Comparison of ENCODE assay signal across 8 mouse cellular contexts in the genomic region with DNA sequence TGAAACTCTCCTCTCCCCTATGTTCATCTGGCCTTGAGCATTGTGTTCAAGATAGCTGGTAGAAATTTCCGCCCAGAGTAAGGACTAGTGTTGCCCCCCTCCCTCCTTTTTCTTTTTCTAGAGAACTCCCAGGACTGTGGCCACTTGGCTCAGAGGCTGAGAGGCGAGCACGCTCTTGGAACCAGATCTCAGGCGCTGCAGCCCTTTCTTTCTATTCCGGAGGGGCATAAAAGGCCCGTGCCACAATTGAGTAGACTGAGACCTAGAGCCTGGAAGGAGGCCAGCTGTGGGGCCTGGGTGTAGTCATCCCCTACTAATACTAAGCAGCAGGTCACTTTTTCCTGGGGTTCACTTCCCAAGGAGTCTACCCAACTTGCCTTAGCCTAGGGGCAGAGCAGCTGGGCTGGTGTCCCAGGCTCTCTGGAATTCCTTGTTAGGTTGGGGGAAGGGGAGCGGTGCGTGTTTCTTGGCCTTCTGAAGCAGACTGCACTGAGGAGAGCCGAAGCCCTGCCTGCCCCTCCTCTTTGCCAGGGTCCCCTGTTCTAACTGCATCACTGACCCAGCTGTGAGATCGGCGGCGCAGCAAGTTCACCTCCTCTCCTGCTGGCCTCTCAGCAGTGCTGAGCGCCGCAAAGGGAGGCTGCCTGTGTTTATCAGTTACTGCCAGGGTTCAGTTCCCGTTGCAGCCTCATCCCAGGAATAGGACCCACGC. TPM values are rescaled to one million over a fixed set of nuclear protein-coding genes. Genes with fewer than 3 reads are reported as not detected.
DNase-seq lines count a peak whose midpoint lies in the region; ATAC-seq and TF ChIP-seq lines count a peak whose summit lies in the region.

No protein-coding gene starts in this region.

- H3K4me1 ChIP-seq in cerebellum, adult 2 months (ENCODE audit: control insufficient read depth, insufficient read depth, low read length), result peaks cover 22% of the 10 kb centered on the region
- peaks cover 64% of the 10 kb centered on the region for H3K4me1 ChIP-seq in intestine, embryonic 14.5 days (replicated peaks; ENCODE audit: control insufficient read depth, insufficient read depth, low read length)
- H3K4me1 ChIP-seq in midbrain, embryonic 15.5 days, result peaks cover 59% of the 10 kb centered on the region

- H3K4me3 ChIP-seq in cerebellum, adult 2 months (replicated peaks; ENCODE audit: insufficient read depth, low read depth, low read length), result peak overlapping the region; percentile 83
- peak overlapping the region; percentile 95 for H3K4me3 ChIP-seq in intestine, embryonic 14.5 days (ENCODE audit: low read depth, low read length)
- peak overlapping the region; percentile 95 for H3K4me3 ChIP-seq in midbrain, embryonic 15.5 days

- peak overlapping the region; percentile 100 for H3K27ac ChIP-seq in cerebellum, adult 2 months (ENCODE audit: insufficient read depth, low read length)
- peak overlapping the region; percentile 100 for H3K27ac ChIP-seq in intestine, embryonic 14.5 days (ENCODE audit: low read depth)
- H3K27ac ChIP-seq in midbrain, embryonic 15.5 days, result peak overlapping the region; percentile 98

- peak overlapping the region; percentile 97 for H3K9ac ChIP-seq in intestine, embryonic 14.5 days (ENCODE audit: low read length)
- H3K9ac ChIP-seq in midbrain, embryonic 15.5 days, result peak overlapping the region; percentile 70

- H3K4me2 ChIP-seq in intestine, embryonic 14.5 days (ENCODE audit: low read length), result peak overlapping the region; percentile 95
- peak overlapping the region; percentile 86 for H3K4me2 ChIP-seq in midbrain, embryonic 15.5 days

- 2% methylated on average over 16 of the region's 16 CpGs for WGBS in cerebellum, adult 2 months
- 1% methylated on average over 16 of the region's 16 CpGs for WGBS in intestine, embryonic 14.5 days
- WGBS in midbrain, embryonic 15.5 days, result 1% methylated on average over 16 of the region's 16 CpGs

- TF ChIP-seq CTCF in cerebellum, adult 2 months (IDR thresholded peaks at IDR 0.05; ENCODE audit: borderline replicate concordance, insufficient read depth, low read depth, low read length), result no peak

- no peak for ATAC-seq in intestine, embryonic 14.5 days (replicated peaks; ENCODE audit: low FRiP score, low TSS enrichment, low read depth)
- peak; percentile 8 for ATAC-seq in midbrain, embryonic 15.5 days (replicated peaks)
- no peak for ATAC-seq in CD4-positive, CD25-positive, alpha-beta regulatory T cell, adult 4 months

- peak; percentile 96 for DNase-seq in heart, adult 11 months
- no peak for DNase-seq in heart, postnatal 25 days (ENCODE audit: low spot score)
- DNase-seq in cerebellum, adult 2 months, result peak; percentile 69 to 73
- peak; percentile 60 for DNase-seq in frontal cortex, postnatal 10 days (ENCODE audit: low spot score in 2 of 2)
- DNase-seq in intestine, embryonic 14.5 days (ENCODE audit: low spot score), result no peak
- peak; percentile 54 to 58 for DNase-seq in left cerebral cortex, postnatal 25 days (ENCODE audit: low spot score in 2 of 2)

- H3K27me3 ChIP-seq in cerebellum, adult 2 months (ENCODE audit: control insufficient read depth, insufficient read depth, low read length), result no peaks in the 10 kb centered on the region
- no peaks in the 10 kb centered on the region for H3K27me3 ChIP-seq in intestine, embryonic 14.5 days (replicated peaks; ENCODE audit: control insufficient read depth, insufficient read depth, low read length)
- H3K27me3 ChIP-seq in midbrain, embryonic 15.5 days (replicated peaks), result 0 out of 2 replicates have a peak, but pooled peaks cover under 1% of the 10 kb centered on the region

- peaks cover 9% of the 10 kb centered on the region; the same call in 1 of the 2 replicates for H3K36me3 ChIP-seq in intestine, embryonic 14.5 days (ENCODE audit: control insufficient read depth, insufficient read depth, low read length)
- H3K36me3 ChIP-seq in midbrain, embryonic 15.5 days (replicated peaks), result no peaks in the 10 kb centered on the region

- H3K9me3 ChIP-seq in intestine, embryonic 14.5 days (ENCODE audit: control insufficient read depth, low read length), result no peaks in the 10 kb centered on the region
- H3K9me3 ChIP-seq in midbrain, embryonic 15.5 days, result no peaks in the 10 kb centered on the region

- no peak for TF ChIP-seq POLR2A in cerebellum, adult 2 months (IDR thresholded peaks at IDR 0.05; ENCODE audit: borderline replicate concordance, insufficient read depth, low read length)

- intact Hi-C loops in heart, postnatal 25 days (cut with DNase I), result no loop called here
- intact Hi-C loops in left cerebral cortex, postnatal 25 days (cut with DNase I), result no loop called here

RNA-seq across cellular contexts. Expression of a gene that starts 1.9 kb away (rescaled TPM):
- total RNA-seq in heart, postnatal 25 days (2021), result 100 to 1,000 TPM; 104 to 110 TPM
- 96.2 and 101 TPM in 2 replicates for polyA plus RNA-seq in cerebellum, adult 2 months (2012; rRNA removed)
- 99.2 and 101 TPM in 2 replicates for polyA plus RNA-seq in intestine, embryonic 14.5 days (2014; fragmentation: Nextera tagmentation; extraction: Ambion mirVana)
- total RNA-seq in left cerebral cortex, postnatal 25 days (2021), result 10 to 100 TPM; 69.2 to 80.7 TPM
- polyA plus RNA-seq in midbrain, embryonic 15.5 days (2015; fragmentation: Nextera tagmentation; extraction: Ambion mirVana), result 16.5 and 18.6 TPM in 2 replicates
- 10 to 100 TPM; 35.4 to 37.8 TPM for polyA plus RNA-seq in CD4-positive, CD25-positive, alpha-beta regulatory T cell, adult 4 months (2017; shearing (Covaris generic))

RNA-seq across cellular contexts. Expression of a gene that starts 20.1 kb away (rescaled TPM):
- under 1 TPM; 0.14 to 0.39 TPM for total RNA-seq in heart, postnatal 25 days (2021)
- polyA plus RNA-seq in cerebellum, adult 2 months (2012; rRNA removed), result 0.33 and 0.54 TPM in 2 replicates
- polyA plus RNA-seq in intestine, embryonic 14.5 days (2014; fragmentation: Nextera tagmentation; extraction: Ambion mirVana), result 0.22 TPM in 2 replicates
- under 1 TPM in 1 of 2 experiments, not detected in 1; 0.25 TPM for total RNA-seq in left cerebral cortex, postnatal 25 days (2021)
- polyA plus RNA-seq in midbrain, embryonic 15.5 days (2015; fragmentation: Nextera tagmentation; extraction: Ambion mirVana), result 2.2 and 3.2 TPM in 2 replicates
- under 1 TPM; 0.11 to 0.20 TPM for polyA plus RNA-seq in CD4-positive, CD25-positive, alpha-beta regulatory T cell, adult 4 months (2017; shearing (Covaris generic))

RNA-seq across cellular contexts. Expression of a gene that starts 50.3 kb away (rescaled TPM):
- total RNA-seq in heart, postnatal 25 days (2021), result 10 to 100 TPM; 66.1 to 67.4 TPM
- polyA plus RNA-seq in cerebellum, adult 2 months (2012; rRNA removed), result 45.2 and 45.4 TPM in 2 replicates
- polyA plus RNA-seq in intestine, embryonic 14.5 days (2014; fragmentation: Nextera tagmentation; extraction: Ambion mirVana), result 86.1 and 86.3 TPM in 2 replicates
- total RNA-seq in left cerebral cortex, postnatal 25 days (2021), result 10 to 100 TPM; 30.1 to 37.1 TPM
- 57.3 and 62.7 TPM in 2 replicates for polyA plus RNA-seq in midbrain, embryonic 15.5 days (2015; fragmentation: Nextera tagmentation; extraction: Ambion mirVana)
- 10 to 100 TPM; 38.2 to 54.1 TPM for polyA plus RNA-seq in CD4-positive, CD25-positive, alpha-beta regulatory T cell, adult 4 months (2017; shearing (Covaris generic))

Comparison
In these comparisons a context has a peak if more than half of its experiments do, and no peak if none do; other contexts are left out.
1. DNase-seq: peak in heart, adult 11 months (single experiment), cerebellum, adult 2 months (2 of 2), frontal cortex, postnatal 10 days (2 of 2) and left cerebral cortex, postnatal 25 days (2 of 2); none in heart, postnatal 25 days (single experiment) and intestine, embryonic 14.5 days (single experiment).
2. Peak in every context shown above with its lines, with median percentiles within 50 percentile points of each other: H3K27ac ChIP-seq and H3K4me3 ChIP-seq.